Mouse (Mus musculus) MEL (cell line): ENCODE data around the gene Mrpl58. TPM values are rescaled to one million over a fixed set of nuclear protein-coding genes. Genes with fewer than 3 reads are reported as not detected.

ENCODE experiments used
- DNase-seq: peaks from one replicate; pipeline ENCODE4 v3.0.0; 2011; ENCODE audit warnings: low read depth, low spot score
- H3K27ac ChIP-seq: 2 replicates; pipeline ENCODE4 v1.5.1; 2012; ENCODE audit warnings: low read depth, mild to moderate bottlenecking, control low read depth, low read length, moderate library complexity; ENCODE audit not compliant: control insufficient read depth
- H3K27me3 ChIP-seq, 2 experiments: fragments of 150-350 bp in 1 of 2; sonication (generic) in 1 of 2; 2 replicates each; pipeline ENCODE4 v1.6.1; 2012; ENCODE audit warnings: low read length in 2 of 2, mild to moderate bottlenecking in 2 of 2, improper control_type of control experiment in 1 of 2, moderate library complexity in 1 of 2; ENCODE audit not compliant: insufficient read depth in 2 of 2, control insufficient read depth in 1 of 2
- H3K36me3 ChIP-seq, 2 experiments: 2 replicates each; pipeline ENCODE4 v1.6.1; 2012 to 2014; ENCODE audit warnings: low read length in 2 of 2, improper control_type of control experiment in 1 of 2, inconsistent platforms in 1 of 2, mild to moderate bottlenecking in 1 of 2; ENCODE audit not compliant: insufficient read depth in 2 of 2, control insufficient read depth in 1 of 2
- H3K4me1 ChIP-seq, 2 experiments: fragments of 150-350 bp in 1 of 2; sonication (generic) in 1 of 2; 2 replicates each; pipeline ENCODE4 v1.6.1; 2012; ENCODE audit warnings: low read length in 2 of 2, improper control_type of control experiment in 1 of 2, mild to moderate bottlenecking in 1 of 2; ENCODE audit not compliant: insufficient read depth in 2 of 2, control insufficient read depth in 1 of 2
- H3K4me3 ChIP-seq, 2 experiments: fragments of 150-350 bp in 1 of 2; sonication (generic) in 1 of 2; 2 replicates each; pipeline ENCODE4 v1.5.1; 2012; ENCODE audit warnings: low read depth in 2 of 2, low read length in 2 of 2, mild to moderate bottlenecking in 2 of 2, moderate library complexity in 2 of 2, control low read depth in 1 of 2, improper control_type of control experiment in 1 of 2; ENCODE audit not compliant: control insufficient read depth in 1 of 2, insufficient read depth in 1 of 2
- H3K79me2 ChIP-seq: 2 replicates; pipeline ENCODE4 v1.6.1; 2012; ENCODE audit warnings: mild to moderate bottlenecking, low read length, moderate library complexity; ENCODE audit not compliant: control insufficient read depth, poor library complexity, insufficient read depth
- H3K9ac ChIP-seq: 2 replicates; pipeline ENCODE4 v1.6.1; 2012; ENCODE audit warnings: low read depth, mild to moderate bottlenecking, control low read depth, low read length, moderate library complexity; ENCODE audit not compliant: control insufficient read depth, poor library complexity, severe bottlenecking
- H3K9me3 ChIP-seq: fragments of 150-350 bp; sonication (generic); replicated peaks from 2 replicates; pipeline ENCODE4 v1.6.1; 2012; ENCODE audit warnings: mild to moderate bottlenecking, low read length, improper control_type of control experiment, moderate library complexity; ENCODE audit not compliant: insufficient read depth
- BHLHE40 ChIP-seq: IDR thresholded peaks from 2 replicates; pipeline ENCODE4 v1.6.1; 2012; ENCODE audit warnings: low read depth, mild to moderate bottlenecking, inconsistent platforms, low read length, improper control_type of control experiment, borderline replicate concordance
- CHD2 ChIP-seq: IDR thresholded peaks from 2 replicates; pipeline ENCODE4 v1.6.1; 2011; ENCODE audit warnings: low read length, improper control_type of control experiment
- E2F4 ChIP-seq: IDR thresholded peaks from 2 replicates; pipeline ENCODE4 v1.6.1; 2011; ENCODE audit warnings: low read depth, low read length, improper control_type of control experiment, borderline replicate concordance
- EP300 ChIP-seq, 2 experiments: IDR thresholded peaks; 2 replicates each; pipeline ENCODE4 v1.6.1; 2011; ENCODE audit warnings: improper control_type of control experiment in 2 of 2, low read length in 2 of 2, low read depth in 1 of 2, mild to moderate bottlenecking in 1 of 2
- ETS1 ChIP-seq: IDR thresholded peaks from 2 replicates; pipeline ENCODE4 v1.6.1; 2012; ENCODE audit warnings: low read depth, mild to moderate bottlenecking, inconsistent platforms, low read length, improper control_type of control experiment, moderate library complexity
- GATA1 ChIP-seq: IDR thresholded peaks from 2 replicates; pipeline ENCODE4 v1.6.1; 2011; ENCODE audit warnings: low read depth, low read length, improper control_type of control experiment
- JUND ChIP-seq: IDR thresholded peaks from 2 replicates; pipeline ENCODE4 v1.6.1; 2011; ENCODE audit warnings: low read depth, mild to moderate bottlenecking, improper control_type of control experiment, low read length
- KAT2A ChIP-seq: conservative IDR thresholded peaks from 2 replicates; pipeline ENCODE4 v1.6.1; 2012; ENCODE audit warnings: low read depth, low read length, improper control_type of control experiment, inconsistent platforms
- MAFK ChIP-seq: IDR thresholded peaks from 2 replicates; pipeline ENCODE4 v1.6.1; 2011; ENCODE audit warnings: low read depth, mild to moderate bottlenecking, low read length, improper control_type of control experiment, borderline replicate concordance
- MAX ChIP-seq: IDR thresholded peaks from 2 replicates; pipeline ENCODE4 v1.6.1; 2011; ENCODE audit warnings: low read length, improper control_type of control experiment
- MAZ ChIP-seq: IDR thresholded peaks from 2 replicates; pipeline ENCODE4 v1.6.1; 2012; ENCODE audit warnings: low read depth, mild to moderate bottlenecking, inconsistent platforms, low read length, improper control_type of control experiment
- MEF2A ChIP-seq: IDR thresholded peaks from 2 replicates; pipeline ENCODE4 v1.6.1; 2014; ENCODE audit warnings: low read depth, mild to moderate bottlenecking, inconsistent platforms, low read length, improper control_type of control experiment; ENCODE audit not compliant: poor library complexity, insufficient replicate concordance, severe bottlenecking; ENCODE audit errors: extremely low read depth
- MYB ChIP-seq: IDR thresholded peaks from 2 replicates; pipeline ENCODE4 v1.6.1; 2011; ENCODE audit warnings: mild to moderate bottlenecking, low read depth, low read length, improper control_type of control experiment
- MYC ChIP-seq: IDR thresholded peaks from 2 replicates; pipeline ENCODE4 v1.6.1; 2011; ENCODE audit warnings: low read depth, mild to moderate bottlenecking, low read length, improper control_type of control experiment, moderate library complexity
- NELFE ChIP-seq: IDR thresholded peaks from 2 replicates; pipeline ENCODE4 v1.6.1; 2011; ENCODE audit warnings: low read depth, low read length, improper control_type of control experiment
- NRF1 ChIP-seq: IDR thresholded peaks from 2 replicates; pipeline ENCODE4 v1.6.1; 2014; ENCODE audit warnings: low read depth, mild to moderate bottlenecking, inconsistent platforms, low read length, improper control_type of control experiment, moderate library complexity; ENCODE audit not compliant: poor library complexity, insufficient read depth, severe bottlenecking
- POLR2A ChIP-seq, 2 experiments: IDR thresholded peaks; 2 replicates each; pipeline ENCODE4 v1.6.1; 2011 to 2012; ENCODE audit warnings: low read length in 2 of 2, mild to moderate bottlenecking in 2 of 2, control low read depth in 1 of 2, improper control_type of control experiment in 1 of 2, low read depth in 1 of 2, moderate library complexity in 1 of 2; ENCODE audit not compliant: control insufficient read depth in 1 of 2, insufficient read depth in 1 of 2, poor library complexity in 1 of 2
- POLR2AphosphoS5 ChIP-seq: IDR thresholded peaks from 2 replicates; pipeline ENCODE4 v1.6.1; 2012; ENCODE audit warnings: low read depth, borderline replicate concordance, mild to moderate bottlenecking, inconsistent platforms, low read length, moderate library complexity, mixed read lengths
- RCOR1 ChIP-seq: IDR thresholded peaks from 2 replicates; pipeline ENCODE4 v1.6.1; 2012; ENCODE audit warnings: low read depth, mild to moderate bottlenecking, inconsistent platforms, low read length, improper control_type of control experiment
- SIN3A ChIP-seq: IDR thresholded peaks from 2 replicates; pipeline ENCODE4 v1.6.1; 2012; ENCODE audit warnings: low read length, improper control_type of control experiment, inconsistent platforms
- SMC3 ChIP-seq: IDR thresholded peaks from 2 replicates; pipeline ENCODE4 v1.6.1; 2011; ENCODE audit warnings: low read depth, low read length, improper control_type of control experiment
- TCF12 ChIP-seq: IDR thresholded peaks from 2 replicates; pipeline ENCODE4 v1.6.1; 2014; ENCODE audit warnings: low read depth, mild to moderate bottlenecking, inconsistent platforms, low read length, improper control_type of control experiment, moderate library complexity
- UBTF ChIP-seq: IDR thresholded peaks from 2 replicates; pipeline ENCODE4 v1.6.1; 2012; ENCODE audit warnings: low read depth, mild to moderate bottlenecking, inconsistent platforms, low read length, improper control_type of control experiment, moderate library complexity, borderline replicate concordance; ENCODE audit not compliant: insufficient read depth
- USF2 ChIP-seq, 2 experiments: IDR thresholded peaks; 2 replicates each; pipeline ENCODE4 v1.6.1; 2011 to 2012; ENCODE audit warnings: improper control_type of control experiment in 2 of 2, low read length in 2 of 2, borderline replicate concordance in 1 of 2, inconsistent platforms in 1 of 2, low read depth in 1 of 2, mild to moderate bottlenecking in 1 of 2; ENCODE audit not compliant: insufficient read depth in 1 of 2
- polyA plus RNA-seq, 2 experiments: library from polyadenylated mRNA; stranded (reverse) in 1 of 2; unstranded in 1 of 2; fragments of >175 nt in 1 of 2; fragments of >200 nt in 1 of 2; gene quantifications; 2 replicates each; pipeline versions ENCODE4 v1.2.1 to v1.2.4; 2012; ENCODE audit warnings: low replicate concordance in 2 of 2, low read depth in 1 of 2; ENCODE audit not compliant: insufficient read length in 2 of 2, insufficient read depth in 1 of 2, missing spikeins in 1 of 2
- total RNA-seq: library from RNA; depleted of rRNA; stranded (reverse); fragments of 300-350 nt; gene quantifications from 2 replicates; pipeline ENCODE4 v1.2.3, GENCODE M21; 2012

Mrpl58 gene
- total and polyA plus RNA-seq, 3 experiments, result 137 TPM; not detected in 1

DNA sequence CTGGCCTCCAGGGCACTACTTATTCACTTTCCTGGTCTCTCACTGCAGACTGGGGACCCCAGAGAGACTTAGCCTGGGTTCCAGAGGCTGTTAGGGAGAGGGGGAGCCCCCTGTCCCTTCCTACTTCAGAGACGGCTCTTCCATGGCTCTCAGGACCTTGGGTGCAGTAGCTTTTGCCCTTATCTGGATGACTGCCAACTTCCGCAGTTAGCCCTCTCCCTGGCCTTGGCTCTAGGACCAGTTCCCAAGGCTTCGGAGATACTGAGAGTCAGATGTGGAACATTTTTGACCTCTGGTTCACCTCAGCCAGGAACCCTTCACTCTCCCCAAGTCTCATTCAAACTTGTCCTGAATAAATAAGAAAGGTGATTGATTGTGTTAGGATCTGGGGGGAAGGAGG, 43.4 kb downstream of the Mrpl58 start:
- TF ChIP-seq MAZ, result no peak
- no peak for TF ChIP-seq KAT2A
- no peak for TF ChIP-seq UBTF
- TF ChIP-seq POLR2A (IDR thresholded peaks at IDR 0.05; ENCODE audit: control insufficient read depth in 1 of 2, insufficient read depth in 1 of 2, low read depth in 1 of 2, low read length in 2 of 2, poor library complexity in 1 of 2), result no peak
- no peak for TF ChIP-seq MEF2A
- TF ChIP-seq MAFK, result no peak
- no peak for TF ChIP-seq MYC
- TF ChIP-seq E2F4, result no peak
- TF ChIP-seq NRF1, result no peak
- TF ChIP-seq MAX, result no peak
- H3K9me3 ChIP-seq, result no peaks in the 10 kb centered on the region
- H3K4me1 ChIP-seq, result peaks cover 0 to 4% of the 10 kb centered on the region in 2 experiments; a peak in 2 of 4 replicates
- H3K27ac ChIP-seq, result no peak overlapping the region
- H3K27me3 ChIP-seq, result no peaks in the 10 kb centered on the region
- H3K9ac ChIP-seq, result no peak overlapping the region
- DNase-seq, result no peak
- H3K79me2 ChIP-seq, result no peaks in the 10 kb centered on the region
- no peak overlapping the region for H3K4me3 ChIP-seq
- H3K36me3 ChIP-seq, result no peaks in the 10 kb centered on the region

DNA sequence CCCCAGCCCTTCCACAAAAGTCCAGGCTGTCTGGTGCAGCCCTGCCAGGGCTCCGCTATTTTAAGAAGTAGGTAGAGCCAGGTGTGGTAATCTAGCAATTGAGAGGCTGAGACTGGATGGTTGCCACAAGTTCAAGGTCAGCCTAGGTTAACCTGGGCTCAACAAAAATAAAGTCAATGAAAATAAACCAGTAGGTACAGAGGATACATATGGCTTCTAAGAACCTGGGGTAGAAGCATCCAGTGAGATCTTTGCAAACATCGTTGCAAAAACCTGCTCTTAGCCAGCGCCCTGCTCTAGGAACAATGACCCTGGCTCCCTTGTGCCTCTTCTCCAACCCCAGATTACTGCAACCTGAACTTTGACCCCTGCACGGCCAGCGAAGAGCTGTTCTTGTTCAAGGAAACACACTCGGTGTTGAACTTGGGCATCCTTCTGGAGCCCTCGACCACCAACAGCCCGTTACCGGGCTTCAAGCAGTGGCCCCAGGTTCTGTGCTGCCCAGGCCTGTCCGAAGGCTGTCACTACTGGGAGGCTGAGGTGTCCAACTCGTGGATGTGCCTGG, 43.9 kb downstream of the Mrpl58 start:
- no peaks in the 10 kb centered on the region for H3K27me3 ChIP-seq

DNA sequence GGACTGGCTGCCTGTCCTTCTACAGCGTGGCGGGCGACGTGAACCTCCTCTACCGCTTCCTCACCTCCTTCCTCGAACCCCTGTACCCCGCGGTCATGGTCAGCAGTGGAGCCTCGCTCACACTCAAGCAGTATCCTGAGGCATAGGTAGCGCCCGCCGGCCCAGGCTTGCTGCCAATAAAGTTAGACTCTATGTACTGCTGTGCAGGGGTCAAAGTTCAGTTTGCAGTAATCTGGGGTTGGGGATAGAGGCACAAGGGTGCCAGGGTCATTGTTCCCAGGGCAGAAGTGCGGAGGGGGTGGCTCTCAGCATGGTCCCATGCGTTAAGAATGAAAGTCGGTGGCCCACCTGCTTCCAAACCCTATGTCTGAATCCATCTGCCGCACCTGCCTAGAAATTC, 44.5 kb downstream of the Mrpl58 start:
- DNase-seq, result no peak

More for the DNA sequence above, 43.9 kb downstream of the Mrpl58 start:
- no peak for DNase-seq
- no peak for TF ChIP-seq GATA1
- TF ChIP-seq TCF12, result no peak
- no peak for TF ChIP-seq USF2 (IDR thresholded peaks at IDR 0.05; ENCODE audit: borderline replicate concordance in 1 of 2, insufficient read depth in 1 of 2, low read depth in 1 of 2, low read length in 2 of 2)
- Histone ChIP-seq H3K36me3 (no peaks in the 10 kb centered on the region), H3K27ac (no peak overlapping the region), H3K9ac (no peak overlapping the region), H3K9me3 (no peaks in the 10 kb centered on the region), H3K4me3 (no peak overlapping the region), H3K4me1 (peaks cover 3 to 8% of the 10 kb centered on the region in 2 experiments), H3K79me2 (no peaks in the 10 kb centered on the region)

More for the DNA sequence above, 44.5 kb downstream of the Mrpl58 start:
- Histone ChIP-seq H3K4me3 (no peak overlapping the region), H3K36me3 (no peaks in the 10 kb centered on the region), H3K9ac (no peak overlapping the region), H3K79me2 (no peaks in the 10 kb centered on the region), H3K4me1 (peaks cover 3 to 11% of the 10 kb centered on the region in 2 experiments), H3K27ac (no peak overlapping the region), H3K27me3 (no peaks in the 10 kb centered on the region), H3K9me3 (no peaks in the 10 kb centered on the region)
- TF ChIP-seq EP300 (IDR thresholded peaks at IDR 0.05; ENCODE audit: low read depth in 1 of 2, low read length in 2 of 2) (no peak), E2F4 (no peak), MYB (no peak), CHD2 (no peak), NELFE (no peak), POLR2A (IDR thresholded peaks at IDR 0.05; ENCODE audit: control insufficient read depth in 1 of 2, insufficient read depth in 1 of 2, low read depth in 1 of 2, low read length in 2 of 2, poor library complexity in 1 of 2) (no peak), SMC3 (no peak), RCOR1 (no peak), ETS1 (no peak), BHLHE40 (no peak), MAFK (no peak), POLR2AphosphoS5 (no peak), SIN3A (no peak), KAT2A (no peak), JUND (no peak), MAX (no peak)
